Mouse (Mus musculus): ENCODE measurements around the gene Gm4924.

- TF ChIP-seq POLR2A (IDR thresholded peaks at IDR 0.05; ENCODE audit: extremely low read depth, insufficient read depth, low read length) (no peak), CTCF (IDR thresholded peaks at IDR 0.05; ENCODE audit: extremely low read depth, insufficient read depth, low read length) (no peak)
Measured at GRCm38 (mm10) chr10:82316482-82316881, 37.6 kb upstream of the Gm4924 start, which contains the start of gene 4932415D10Rik.
